Mouse (Mus musculus): ENCODE results near the gene Fam227b. TPM values are rescaled to one million over a fixed set of nuclear protein-coding genes. Genes with fewer than 3 reads are reported as not detected.

Gene Fam227b
- total RNA-seq (2021), result not detected

DNA sequence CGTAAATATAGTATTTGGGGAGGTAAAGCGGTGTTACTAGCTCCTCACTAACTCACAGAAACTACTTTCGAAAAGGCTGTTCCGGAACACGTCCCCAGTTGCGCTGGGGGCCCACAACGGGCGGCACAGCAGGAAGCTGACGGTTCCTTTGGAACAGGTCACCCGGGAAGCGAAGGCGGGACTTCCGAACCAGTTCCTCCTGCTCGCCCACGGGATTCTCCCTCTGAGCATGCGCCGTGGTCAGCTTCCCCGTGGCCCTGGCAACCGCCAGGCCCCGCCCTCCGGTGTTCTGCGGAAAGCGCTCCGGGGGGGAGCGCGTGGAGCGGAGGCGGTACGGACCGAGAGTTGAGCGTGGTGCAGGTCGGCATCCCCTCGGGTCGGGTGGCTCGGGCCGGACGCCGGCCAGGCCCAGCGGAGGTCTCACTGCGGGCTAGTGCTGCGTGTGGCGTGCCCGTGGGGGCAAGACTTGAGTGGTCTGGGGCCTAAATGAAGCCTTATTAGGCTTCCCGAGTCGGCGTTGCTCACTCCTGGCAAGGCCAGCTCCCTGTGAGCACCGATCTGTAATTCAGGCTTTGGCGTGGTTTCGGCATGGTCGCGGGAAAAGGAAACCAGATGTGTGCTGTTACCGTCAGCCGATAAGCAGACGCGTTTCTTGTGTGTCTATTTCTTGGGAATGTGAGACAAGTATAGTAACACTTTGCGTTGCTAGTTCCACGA, at the start of gene Fam227b, which contains the start of gene Dtwd1:
Gene Fam227b, minus strand, starts transcription at position 150 of the 717 bp plus-strand sequence.
Gene Dtwd1, plus strand, starts transcription at position 287 of the 717 bp plus-strand sequence.
- peak; percentile 98 for DNase-seq
- intact Hi-C loops (cut with DNase I), result no loop called here

DNA sequence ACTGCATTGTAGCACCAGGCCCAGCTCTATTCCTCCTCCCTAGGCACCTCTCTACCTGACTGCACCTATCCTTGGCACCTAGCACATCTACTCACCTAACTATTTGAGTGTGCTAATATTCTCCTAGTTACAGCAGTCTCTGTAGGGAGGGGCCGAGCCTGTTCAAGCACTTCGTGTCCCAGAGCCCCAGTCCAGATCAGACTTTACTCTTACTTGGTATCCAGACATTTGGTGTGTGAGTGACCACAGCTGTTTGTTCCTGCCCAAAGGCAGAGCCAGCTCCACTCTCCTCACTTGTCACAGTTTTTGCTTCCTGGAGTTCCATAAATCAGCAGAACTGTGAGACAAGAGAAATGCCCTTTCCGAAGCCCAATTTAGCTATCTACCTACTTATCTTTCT, 47.2 kb upstream of the Fam227b start:
- intact Hi-C loops (cut with DNase I), result no loop called here
- no peak for DNase-seq

GRCm38 (mm10) chr2:126195631-126196356, 44.0 kb upstream of the Fam227b start:
- DNase-seq, result no peak
- intact Hi-C loops (cut with DNase I), result no loop called here

- no peak for DNase-seq
- intact Hi-C loops (cut with DNase I), result no loop called here
These were observed 40.3 kb upstream of the Fam227b start for GRCm38 (mm10) chr2:126192129-126192528.

GRCm38 (mm10) chr2:126191306-126191705, 39.5 kb upstream of the Fam227b start:
- no peak for DNase-seq
- intact Hi-C loops (cut with DNase I), result no loop called here

GRCm38 (mm10) chr2:126171427-126171826, 19.6 kb upstream of the Fam227b start:
- intact Hi-C loops (cut with DNase I), result no loop called here
- no peak for DNase-seq

- peak; percentile 8 for DNase-seq
- intact Hi-C loops (cut with DNase I), result no loop called here
These were observed 15.2 kb upstream of the Fam227b start for GRCm38 (mm10) chr2:126166848-126167617.

- intact Hi-C loops (cut with DNase I), result no loop called here
- no peak for DNase-seq
These were observed 14.5 kb upstream of the Fam227b start for GRCm38 (mm10) chr2:126166335-126166734.

GRCm38 (mm10) chr2:126165277-126166018, 13.6 kb upstream of the Fam227b start:
- intact Hi-C loops (cut with DNase I), result no loop called here
- no peak for DNase-seq

DNA sequence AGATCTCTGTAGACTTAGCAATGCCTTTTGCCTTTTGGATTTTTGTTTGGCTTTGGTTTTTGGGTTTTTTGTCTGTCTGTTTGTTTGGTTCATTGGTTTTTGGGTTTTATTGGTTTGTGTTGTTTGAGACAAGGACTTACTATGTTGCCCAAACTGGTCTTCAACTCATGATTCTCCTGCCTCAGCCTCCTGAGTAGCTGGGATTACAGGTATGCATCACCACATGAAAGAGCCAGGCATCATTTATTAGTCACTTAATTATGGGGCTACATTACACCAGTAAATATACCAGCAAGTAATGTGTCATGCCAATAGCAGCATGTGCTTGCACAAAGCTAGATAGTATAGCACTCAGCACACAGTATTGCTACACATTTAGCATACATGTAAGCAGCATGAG, 4.1 kb downstream of the Fam227b start:
- DNase-seq, result no peak
- intact Hi-C loops (cut with DNase I), result no loop called here

DNA sequence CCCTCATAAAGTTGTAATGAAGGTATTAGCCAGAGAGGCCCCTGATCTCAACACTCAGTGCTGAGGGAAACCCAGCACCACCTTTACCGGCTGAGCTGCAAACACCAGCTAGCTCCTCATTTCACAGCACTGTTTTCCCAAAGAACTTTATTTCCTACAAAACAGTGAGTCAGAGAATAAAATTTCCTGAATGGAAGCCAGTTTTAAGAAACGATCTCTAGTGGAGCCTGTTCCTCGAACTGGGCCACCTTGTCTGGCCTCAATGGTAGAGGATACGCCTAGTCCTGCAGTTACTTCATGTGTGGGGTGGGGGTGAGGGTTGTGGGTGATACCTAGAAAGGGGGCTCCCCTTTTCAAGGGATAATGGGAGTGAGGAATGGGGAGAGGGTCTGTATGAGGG, 57.2 kb downstream of the Fam227b start:
- intact Hi-C loops (cut with DNase I), result no loop called here
- DNase-seq, result no peak

DNA sequence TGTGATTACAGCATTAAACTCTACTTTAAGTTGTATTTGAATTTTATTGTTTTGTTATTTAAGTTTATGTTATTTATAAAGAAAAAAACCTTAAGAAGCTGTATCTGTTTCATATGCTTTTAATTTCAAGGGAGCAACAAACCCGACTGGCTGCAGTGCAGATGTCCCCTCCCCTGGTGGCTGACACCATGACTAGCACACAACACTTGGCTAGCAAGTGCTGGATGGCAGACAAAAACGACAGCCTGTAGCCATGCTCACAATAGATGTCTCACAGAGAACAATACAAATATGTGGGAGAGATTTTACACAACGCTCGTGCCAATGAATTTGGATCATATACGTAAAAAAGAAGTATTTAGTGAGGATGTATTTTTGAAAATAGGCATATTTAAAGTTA, 61.4 kb downstream of the Fam227b start:
- intact Hi-C loops (cut with DNase I), result no loop called here

DNA sequence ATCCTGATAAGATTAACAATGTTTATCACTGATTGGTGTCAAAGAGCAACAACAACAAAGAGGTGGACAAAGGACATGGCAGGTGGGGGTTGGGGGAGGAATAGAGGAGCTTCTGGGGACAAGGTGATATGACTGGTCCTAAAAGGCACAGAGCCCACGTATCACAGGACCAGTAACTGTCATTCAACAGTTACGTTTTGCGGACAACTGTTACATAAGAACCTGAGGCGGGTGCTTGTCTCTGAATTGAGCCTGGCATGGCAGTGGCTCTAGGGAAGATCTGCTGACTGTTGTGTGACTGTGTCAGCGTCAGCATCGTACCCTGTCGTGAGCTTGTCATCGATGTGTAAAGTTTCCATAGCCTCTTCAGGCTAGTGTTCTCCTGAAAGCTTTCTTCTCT, 65.6 kb downstream of the Fam227b start:
- DNase-seq, result no peak
- intact Hi-C loops (cut with DNase I), result no loop called here

More for the DNA sequence above, 61.4 kb downstream of the Fam227b start:
- DNase-seq, result peak; percentile 48

DNA sequence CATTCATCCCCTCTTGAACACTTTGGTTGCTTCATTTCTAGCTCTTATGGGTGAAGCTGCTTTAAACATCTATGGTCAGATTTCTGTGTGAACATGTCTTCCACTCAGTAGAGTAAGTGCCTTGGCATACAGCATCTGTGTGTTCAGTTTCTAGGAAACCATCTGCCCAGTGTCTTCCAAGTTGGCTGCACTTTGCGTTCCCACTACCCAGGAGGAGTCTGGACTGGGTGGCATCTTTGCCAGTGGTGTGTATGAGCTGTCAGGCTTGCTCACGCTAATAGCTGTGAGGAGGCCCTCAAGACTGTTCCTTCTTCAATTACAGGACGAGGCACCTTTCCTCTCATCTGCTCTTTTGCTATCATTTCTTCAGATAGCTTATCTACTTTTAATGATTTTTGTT, 67.5 kb downstream of the Fam227b start:
- peak; percentile 60 for DNase-seq
- intact Hi-C loops (cut with DNase I), result no loop called here

GRCm38 (mm10) chr2:126079086-126079485, 72.7 kb downstream of the Fam227b start:
- intact Hi-C loops (cut with DNase I), result no loop called here
- no peak for DNase-seq

DNA sequence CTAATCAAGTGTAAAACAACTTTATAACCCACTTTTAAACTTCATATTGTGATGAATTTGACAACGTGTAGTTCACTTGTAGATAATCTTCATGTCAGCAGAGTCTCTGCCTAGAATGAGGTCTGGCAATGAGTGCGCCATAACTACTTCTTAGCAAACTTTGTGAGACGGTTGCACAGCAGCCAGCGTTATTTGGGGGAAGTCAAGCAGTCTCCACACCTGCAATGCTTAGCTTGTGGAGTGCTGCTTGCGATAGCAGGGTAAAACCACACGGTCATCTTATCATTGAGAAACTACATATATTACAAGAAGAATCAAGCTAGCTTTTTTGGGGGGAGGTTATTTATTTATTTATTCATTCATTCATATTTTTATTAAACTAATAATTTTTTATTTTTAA, 75.3 kb downstream of the Fam227b start:
- intact Hi-C loops (cut with DNase I), result no loop called here
- no peak for DNase-seq

- DNase-seq, result no peak
- intact Hi-C loops (cut with DNase I), result no loop called here
These were observed 78.1 kb downstream of the Fam227b start for GRCm38 (mm10) chr2:126073744-126074143.

DNA sequence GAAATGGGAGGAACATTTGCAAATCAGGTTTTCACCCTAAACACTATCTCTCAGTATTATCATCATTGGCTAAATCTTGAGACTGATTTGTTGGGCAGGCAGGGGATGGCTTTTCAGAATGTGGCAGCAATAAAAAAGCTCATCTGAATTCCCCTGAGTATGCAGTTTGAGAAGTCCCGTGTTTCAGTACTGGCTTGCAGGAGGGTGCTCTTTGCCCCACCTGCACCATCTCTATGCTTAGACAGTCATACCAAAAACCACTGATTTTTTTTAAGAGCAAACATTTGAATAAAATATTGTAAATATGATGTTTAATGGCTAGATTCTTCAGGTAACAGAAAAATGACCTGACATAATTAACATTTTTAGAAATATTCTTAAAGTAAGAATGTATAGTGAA, 82.1 kb downstream of the Fam227b start:
- intact Hi-C loops (cut with DNase I), result no loop called here
- DNase-seq, result no peak

DNA sequence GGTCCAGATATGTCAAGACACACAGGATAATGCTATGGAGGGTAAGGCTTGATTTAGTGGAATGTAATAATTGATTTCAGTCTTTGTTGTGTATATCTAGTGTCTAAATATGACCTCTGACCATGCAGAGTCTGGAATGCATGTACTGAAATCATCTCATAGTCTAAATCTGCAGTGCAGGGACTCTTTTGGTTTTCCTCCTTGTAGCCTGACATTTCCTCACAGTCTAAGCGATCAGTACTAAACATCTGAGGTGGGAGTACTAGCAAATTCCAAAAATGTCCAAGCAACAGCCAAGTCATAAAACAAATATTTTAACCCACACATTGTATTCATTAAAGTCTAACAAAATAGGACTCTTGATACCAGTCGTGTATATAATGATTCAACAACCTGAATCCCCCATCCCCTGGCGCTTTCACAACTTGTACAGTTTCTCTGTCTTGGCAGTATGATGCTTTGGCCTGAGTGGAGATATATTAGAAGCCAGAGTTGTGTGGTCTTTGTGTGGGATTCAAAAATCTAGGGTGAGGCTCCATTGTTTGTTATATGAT, 86.4 kb downstream of the Fam227b start:
- intact Hi-C loops (cut with DNase I), result no loop called here
- DNase-seq, result no peak

DNA sequence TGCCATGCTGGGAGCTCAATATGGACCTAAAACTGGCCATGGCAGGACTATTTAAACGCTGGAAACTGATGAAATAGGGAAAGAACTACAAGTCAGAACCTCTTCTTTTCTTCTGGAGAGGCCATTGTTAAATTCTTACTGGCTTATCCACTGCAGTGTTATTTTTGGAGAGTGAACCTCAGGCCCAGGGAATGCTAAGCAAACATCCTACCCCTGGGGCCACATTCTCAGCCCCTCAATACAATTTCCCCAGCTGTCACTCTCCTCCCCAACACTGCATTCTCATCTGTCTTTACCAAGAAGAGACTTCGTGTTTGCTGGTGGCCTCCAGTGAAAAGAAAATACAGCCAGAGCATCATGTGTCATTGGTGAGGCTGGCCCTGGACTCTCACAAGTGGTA, 87.0 kb downstream of the Fam227b start:
- no peak for DNase-seq
- intact Hi-C loops (cut with DNase I), result no loop called here
